Mouse (Mus musculus): ENCODE measurements at regions not wholly inside any gene's neighbourhood (a gene's known extent, or its start where the extent isn't known, plus 50 kb on each side); places are given as distances from the start of the nearest gene placed in this dataset.

GRCm38 (mm10) chr5:50512539-50512938 lies 453.7 kb upstream of the Adgra3 start:
- TF ChIP-seq POLR2A (IDR thresholded peaks at IDR 0.05; ENCODE audit: extremely low read depth, insufficient read depth, low read length) (no peak), CTCF (IDR thresholded peaks at IDR 0.05; ENCODE audit: low read depth, low read length) (no peak)

Measured in liver, adult 2 months (tissue).